Mouse (Mus musculus): ENCODE measurements around the gene Eif3k.

GRCm38 (mm10) chr7:28954773-28955172, 26.9 kb downstream of the Eif3k start:
- TF ChIP-seq POLR2A (IDR thresholded peaks at IDR 0.05; ENCODE audit: control insufficient read depth, low read depth, low read length) (no peak), CTCF (IDR thresholded peaks at IDR 0.05; ENCODE audit: control insufficient read depth, insufficient read depth, insufficient replicate concordance, low read depth, low read length) (no peak)

Measured in testis, adult 2 months (tissue).